Mouse (Mus musculus) brain, embryonic 18.5 days (tissue): ENCODE results near the gene Lrrc31.
"Not testable (repeated sequence)": the region's sequence is repeated elsewhere in the genome, so short reads cannot be mapped to it uniquely, and the experiment has no call there.

Experiments
- DNase-seq: peaks from one replicate; pipeline ENCODE4 v3.0.0-alpha.2; 2012; ENCODE audit warnings: low read depth, low spot score

Gene Lrrc31

GRCm38 (mm10) chr3:30699711-30700505 lies at the start of gene Lrrc31:
TSS of gene Lrrc31 (minus strand) at chr3:30699843.
- DNase-seq, result not testable (repeated sequence)

- no peak for DNase-seq
Measured at GRCm38 (mm10) chr3:30748316-30748715, 48.7 kb upstream of the Lrrc31 start.

- no peak for DNase-seq
Measured at GRCm38 (mm10) chr3:30746006-30746405, 46.4 kb upstream of the Lrrc31 start, which contains the start of gene Samd7. TSS of gene Samd7 (plus strand) at chr3:30746293.

- DNase-seq, result no peak
Measured at GRCm38 (mm10) chr3:30742891-30743290, 43.2 kb upstream of the Lrrc31 start.

GRCm38 (mm10) chr3:30741306-30741705 lies 41.7 kb upstream of the Lrrc31 start:
- no peak for DNase-seq

GRCm38 (mm10) chr3:30736809-30737208 lies 37.2 kb upstream of the Lrrc31 start:
- no peak for DNase-seq

- no peak for DNase-seq
Measured at GRCm38 (mm10) chr3:30729046-30729445, 29.4 kb upstream of the Lrrc31 start.

- DNase-seq, result no peak
Measured at GRCm38 (mm10) chr3:30727209-30727608, 27.6 kb upstream of the Lrrc31 start.

GRCm38 (mm10) chr3:30725514-30725913 lies 25.9 kb upstream of the Lrrc31 start:
- no peak for DNase-seq

GRCm38 (mm10) chr3:30724848-30725465 lies 25.3 kb upstream of the Lrrc31 start:
- no peak for DNase-seq

- no peak for DNase-seq
Measured at GRCm38 (mm10) chr3:30724105-30724824, 24.6 kb upstream of the Lrrc31 start.

GRCm38 (mm10) chr3:30723179-30723578 lies 23.5 kb upstream of the Lrrc31 start:
- no peak for DNase-seq

GRCm38 (mm10) chr3:30722461-30722860 lies 22.8 kb upstream of the Lrrc31 start:
- DNase-seq, result no peak

- no peak for DNase-seq
Measured at GRCm38 (mm10) chr3:30722036-30722435, 22.4 kb upstream of the Lrrc31 start.

- no peak for DNase-seq
Measured at GRCm38 (mm10) chr3:30718649-30719048, 19.0 kb upstream of the Lrrc31 start.

GRCm38 (mm10) chr3:30713334-30713733 lies 13.7 kb upstream of the Lrrc31 start:
- DNase-seq, result no peak

- DNase-seq, result no peak
Measured at GRCm38 (mm10) chr3:30710191-30710590, 10.5 kb upstream of the Lrrc31 start.

- DNase-seq, result no peak
Measured at GRCm38 (mm10) chr3:30706614-30707276, 7.1 kb upstream of the Lrrc31 start.

- DNase-seq, result no peak
Measured at GRCm38 (mm10) chr3:30705977-30706376, 6.3 kb upstream of the Lrrc31 start.

- DNase-seq, result no peak
Measured at GRCm38 (mm10) chr3:30697891-30698290, 1.8 kb downstream of the Lrrc31 start.

GRCm38 (mm10) chr3:30696346-30696745 lies 3.3 kb downstream of the Lrrc31 start:
- no peak for DNase-seq

- no peak for DNase-seq
Measured at GRCm38 (mm10) chr3:30695661-30696060, 4.0 kb downstream of the Lrrc31 start.
